Mouse (Mus musculus): ENCODE results near the gene L3mbtl3.

Gene L3mbtl3

DNA sequence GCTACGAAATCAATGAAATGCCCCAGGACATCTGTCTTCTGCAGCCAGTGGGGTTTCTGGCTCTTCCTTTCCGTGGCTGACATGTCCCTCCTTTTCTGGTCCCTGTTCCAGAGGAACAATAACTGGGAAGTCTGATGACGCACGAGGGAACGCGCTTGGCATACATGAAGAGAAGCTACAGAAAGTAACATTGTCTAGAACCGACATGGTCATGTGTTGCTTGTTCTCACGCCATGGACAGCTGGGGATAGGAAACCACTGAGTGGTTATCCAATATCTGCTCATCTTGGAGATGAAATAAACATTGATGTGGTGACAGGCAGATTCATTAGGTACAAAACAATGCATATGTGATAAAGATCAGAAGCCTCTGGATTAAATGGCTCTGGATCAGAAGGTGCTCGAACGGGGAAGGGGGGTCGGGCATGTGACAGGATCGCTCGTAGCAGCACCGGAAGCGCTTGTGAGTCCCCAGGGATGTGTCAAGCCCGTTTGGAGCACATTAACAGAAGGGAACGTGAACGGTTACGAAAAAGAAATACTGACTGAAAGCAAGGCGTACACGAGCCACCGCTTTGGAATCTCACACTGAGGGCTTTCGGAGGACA lies 37.8 kb downstream of the L3mbtl3 start:
- CTCF ChIA-PET, result no interaction called here

DNA sequence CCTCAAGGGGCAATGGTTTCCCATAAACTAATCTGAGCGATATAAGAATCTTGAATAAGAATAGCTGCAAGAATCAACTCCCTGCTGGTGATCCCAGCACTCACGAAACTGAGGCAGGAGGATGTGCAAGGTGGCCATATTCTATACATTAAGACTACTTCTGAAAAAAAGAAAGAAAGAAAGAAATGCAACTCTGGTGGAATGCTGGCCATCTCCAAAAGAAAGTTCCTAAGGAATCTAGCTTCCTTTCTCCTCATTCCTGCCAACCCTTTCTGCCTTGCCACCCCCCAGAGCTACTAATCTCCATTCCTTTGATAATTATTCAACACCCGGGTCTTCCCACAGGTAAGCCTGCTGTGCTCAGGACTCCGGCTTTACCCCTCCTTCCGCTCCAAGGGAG lies 41.8 kb downstream of the L3mbtl3 start:
- CTCF ChIA-PET, result no interaction called here

DNA sequence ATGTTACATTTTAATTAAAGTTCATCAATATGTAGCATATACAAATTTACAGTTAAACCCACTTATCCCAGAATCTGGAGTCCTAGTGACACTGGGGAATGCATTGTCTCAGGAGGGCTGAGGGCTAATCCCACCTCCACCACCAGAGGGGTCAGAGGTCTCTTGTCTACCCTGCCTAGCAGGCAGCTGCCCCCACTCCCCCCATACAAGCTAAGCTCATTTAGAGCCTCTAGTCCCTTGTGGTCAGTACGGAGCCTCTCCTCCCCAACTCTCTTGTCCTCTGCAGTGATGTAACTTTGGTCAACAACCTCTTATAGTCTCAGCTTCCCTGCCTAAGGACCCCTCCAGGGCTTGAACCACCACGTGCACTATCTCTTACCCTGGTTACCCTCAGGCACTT lies 43.0 kb downstream of the L3mbtl3 start:
- CTCF ChIA-PET, result no interaction called here

DNA sequence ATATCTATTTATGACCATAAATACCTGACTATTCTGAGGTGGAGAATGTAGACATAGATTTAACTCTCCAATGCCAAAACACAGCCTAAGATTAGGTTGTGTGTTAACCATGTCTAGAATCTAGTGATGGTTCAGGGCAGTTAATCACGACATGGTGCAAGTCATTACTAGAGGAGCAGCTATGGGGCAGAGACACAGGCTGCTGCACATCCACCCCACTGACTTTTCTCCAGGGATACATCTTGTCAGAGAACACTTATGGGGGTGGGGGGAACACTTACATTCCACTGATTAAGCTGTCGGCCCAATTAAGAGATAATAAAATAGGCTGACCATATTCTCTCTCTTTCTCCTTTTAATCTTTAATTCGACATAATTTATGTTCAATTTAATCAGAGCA lies 46.9 kb downstream of the L3mbtl3 start:
- CTCF ChIA-PET, result no interaction called here

DNA sequence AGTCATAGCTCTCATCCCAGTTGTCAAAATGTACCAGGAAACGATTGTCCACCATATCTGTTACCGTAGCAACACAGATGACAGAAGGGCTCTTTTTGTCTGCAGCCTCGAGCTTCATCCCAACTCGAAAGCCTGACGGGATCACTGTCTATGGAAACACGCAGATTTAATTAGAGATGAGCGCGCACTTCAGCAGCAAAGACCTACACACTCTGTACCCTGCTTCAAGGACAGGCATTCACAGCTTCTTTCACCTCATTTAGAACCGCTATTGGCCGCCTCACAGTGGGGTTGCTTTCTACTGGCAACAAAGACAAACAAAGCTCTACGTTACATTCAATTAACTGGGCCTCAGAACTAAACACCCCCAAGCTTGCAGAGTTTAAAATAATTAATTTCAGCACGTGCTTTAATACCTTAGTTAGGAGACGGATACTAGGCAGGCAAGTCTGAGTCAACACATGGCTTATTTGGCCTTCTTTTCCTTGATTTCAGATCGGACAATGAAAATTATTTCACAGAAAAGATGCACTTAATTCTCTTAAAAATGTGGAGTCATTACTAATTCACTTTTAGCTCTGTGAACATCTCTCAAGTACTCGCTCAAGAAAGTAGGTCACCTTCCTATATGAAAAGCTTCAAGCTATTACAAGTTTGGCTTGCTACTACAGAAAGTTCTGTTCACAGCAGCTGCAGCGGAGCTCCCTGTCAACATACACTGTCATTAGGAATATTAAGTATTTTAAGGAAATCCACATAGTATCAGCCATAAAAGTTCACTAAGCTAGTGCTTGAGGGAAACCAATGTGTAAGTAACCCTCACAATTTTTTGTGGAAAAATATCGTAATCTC lies 47.9 kb downstream of the L3mbtl3 start:
- CTCF ChIA-PET, result no interaction called here

DNA sequence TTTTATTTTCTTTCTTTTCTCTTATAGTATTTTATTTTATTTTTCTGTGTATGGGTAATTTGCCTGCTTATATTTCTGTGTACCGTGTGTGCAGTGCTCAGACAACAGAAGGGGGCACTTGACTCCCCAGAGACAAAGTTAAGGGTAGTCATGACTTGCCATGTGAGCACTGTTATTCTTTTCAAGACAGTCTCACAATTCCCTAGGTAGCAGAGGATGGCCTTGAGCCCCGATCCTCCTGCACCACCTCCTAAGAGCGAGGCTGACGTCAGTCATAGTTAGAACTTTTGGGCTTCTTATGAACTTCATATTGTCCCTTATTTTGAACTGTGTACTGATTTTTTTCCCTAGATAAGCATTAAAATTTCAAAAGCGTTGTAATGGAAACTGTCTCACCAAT lies 48.5 kb downstream of the L3mbtl3 start:
- CTCF ChIA-PET, result no interaction called here

DNA sequence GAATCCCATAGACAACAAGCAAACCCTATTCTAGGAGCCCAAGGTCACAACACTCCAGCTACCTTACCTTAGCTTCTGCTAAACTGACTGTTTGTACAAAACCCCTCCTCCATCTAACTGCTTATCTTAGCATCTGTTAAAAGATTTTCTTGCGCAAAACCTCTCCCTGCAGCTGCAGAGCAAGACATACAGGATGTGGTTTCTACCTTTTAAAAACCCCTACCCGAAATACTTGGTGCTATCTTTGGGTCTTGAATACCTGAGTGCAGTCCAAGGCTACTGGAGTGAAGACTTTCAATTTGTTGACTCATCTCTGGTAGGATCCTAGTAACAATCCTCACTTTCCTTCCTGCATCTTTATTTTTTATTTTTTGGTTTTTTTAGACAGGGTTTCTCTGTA lies 50.5 kb downstream of the L3mbtl3 start:
- CTCF ChIA-PET, result no interaction called here

DNA sequence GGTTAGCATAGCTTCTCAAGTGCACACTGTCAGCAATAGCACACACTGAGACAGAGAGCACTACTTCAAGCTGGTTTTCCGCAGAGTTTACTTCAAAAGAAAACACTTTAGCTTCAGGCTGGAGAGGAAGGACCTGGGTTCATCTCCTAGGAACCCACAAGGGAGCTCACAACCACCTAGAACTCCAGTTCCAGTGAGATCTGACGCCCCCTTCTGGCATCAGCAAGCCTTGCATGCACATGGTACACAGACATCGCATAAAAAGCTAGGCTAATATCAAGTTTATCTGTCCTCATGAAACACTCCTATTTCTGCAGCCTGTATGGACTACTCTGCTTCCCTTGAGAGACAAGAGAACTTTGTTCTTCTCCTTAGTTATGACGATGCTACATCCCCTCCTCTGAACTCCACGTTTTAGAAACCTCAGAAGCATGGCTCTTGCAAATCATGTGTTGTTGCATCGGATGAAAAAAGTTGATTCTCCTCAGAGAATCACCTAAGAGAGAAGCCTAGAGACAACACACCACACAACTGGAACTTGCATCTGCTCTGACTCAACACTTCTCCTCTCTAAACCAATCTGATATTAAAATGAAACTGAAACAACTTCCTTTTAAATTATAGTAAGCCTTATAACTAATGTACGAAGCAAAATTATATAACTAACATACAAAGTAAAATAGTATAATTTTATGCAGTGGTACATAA lies 53.3 kb downstream of the L3mbtl3 start:
- CTCF ChIA-PET, result interaction anchor here (0.5 kb wide), 1 partner anchor 640 kb away, joined by 4 read pairs; no protein-coding TSS in a partner anchor

DNA sequence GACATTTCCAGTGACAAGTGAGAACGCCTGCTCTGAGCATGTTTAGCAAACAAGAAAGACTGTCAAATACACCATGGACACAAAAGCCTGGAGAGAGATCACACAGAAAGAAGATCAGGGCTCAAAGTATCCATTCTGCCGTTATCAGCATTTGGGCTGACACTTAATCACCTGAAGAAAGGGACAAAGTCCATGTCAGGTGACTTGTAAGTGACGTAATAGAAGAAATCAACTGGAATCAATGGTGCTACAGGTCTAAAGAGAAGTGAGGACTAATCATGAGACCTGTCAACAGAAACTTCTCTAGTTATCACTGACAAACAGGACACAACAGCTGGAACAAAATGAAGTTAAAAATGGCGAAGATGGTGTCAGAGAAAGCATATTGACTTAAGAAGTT lies 55.1 kb downstream of the L3mbtl3 start:
- CTCF ChIA-PET, result no interaction called here

DNA sequence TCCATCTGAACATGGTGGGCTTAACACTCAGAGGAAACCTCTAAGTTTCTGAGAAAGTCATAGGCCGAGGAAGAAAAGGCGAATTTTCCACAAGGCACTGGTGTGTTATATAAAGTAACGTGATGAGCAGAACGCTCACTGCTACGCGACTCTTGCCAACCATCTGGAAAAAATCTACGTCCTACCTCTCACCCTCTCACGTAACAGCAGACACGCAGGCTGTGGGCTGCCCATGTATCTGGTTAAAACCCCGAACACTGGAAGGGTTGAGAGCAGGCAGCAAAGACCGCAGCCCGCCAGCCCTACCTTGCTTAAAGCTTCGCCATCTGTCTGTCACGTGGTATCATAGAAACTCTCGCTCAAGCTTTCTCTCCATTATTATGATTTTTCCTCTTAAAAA lies 61.4 kb downstream of the L3mbtl3 start:
- CTCF ChIA-PET, result no interaction called here

DNA sequence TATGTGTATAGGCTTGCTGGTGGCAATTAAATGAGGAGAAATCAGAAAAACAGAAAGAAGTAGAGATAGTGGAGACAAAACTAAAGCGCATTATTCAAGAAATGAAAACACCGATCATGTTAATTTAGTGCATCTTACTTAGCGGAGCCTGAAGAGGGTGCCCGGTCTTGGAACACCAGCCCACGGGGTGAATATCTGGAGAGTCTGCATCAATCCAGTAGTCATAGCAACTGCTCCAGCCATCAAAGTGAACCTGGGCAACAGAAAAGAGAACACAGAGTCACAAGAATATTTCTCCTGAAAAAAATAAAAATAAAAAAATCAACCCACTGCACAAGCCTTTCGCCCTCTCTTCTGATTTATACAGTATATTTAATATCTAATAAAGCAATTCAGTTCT lies 72.3 kb downstream of the L3mbtl3 start:
- CTCF ChIA-PET, result no interaction called here

DNA sequence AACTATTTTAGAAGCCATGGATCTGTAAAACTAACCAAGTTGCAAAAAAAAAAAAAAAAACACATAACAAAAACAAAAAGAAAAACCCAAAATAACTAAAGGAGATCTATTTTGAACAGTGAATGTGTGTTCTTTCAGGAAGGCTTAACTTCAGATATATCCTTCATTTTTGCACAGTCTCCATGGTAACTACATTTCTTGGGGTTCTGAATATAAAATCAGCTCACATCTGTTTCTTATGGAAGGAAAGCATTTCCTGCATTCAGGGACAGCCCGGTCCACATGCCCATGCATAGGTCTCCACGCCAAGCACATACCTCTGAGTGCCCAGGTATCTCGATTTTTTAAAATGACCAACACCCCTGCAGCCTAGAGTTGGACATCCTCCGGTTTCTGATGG lies 73.4 kb downstream of the L3mbtl3 start:
- CTCF ChIA-PET, result no interaction called here

DNA sequence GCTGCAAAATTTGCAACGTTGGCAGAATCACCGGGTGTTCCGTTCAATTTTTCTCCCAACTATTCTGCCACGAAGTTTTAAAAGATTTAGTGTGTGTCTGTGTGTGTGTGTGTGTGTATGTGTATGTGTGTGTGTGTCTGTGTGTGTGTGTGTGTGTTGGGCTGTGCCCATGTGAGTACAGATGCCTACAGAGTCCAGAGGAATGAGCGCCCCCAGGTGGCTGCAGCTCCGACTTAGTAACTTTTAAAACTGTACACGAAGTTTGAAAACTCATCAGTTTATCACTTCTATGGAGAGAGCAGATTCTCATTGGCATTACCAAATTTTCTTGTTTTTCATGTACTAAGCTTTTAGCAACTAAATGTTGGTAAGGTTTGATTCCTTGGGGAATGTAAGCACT lies 78.1 kb downstream of the L3mbtl3 start:
- CTCF ChIA-PET, result no interaction called here

DNA sequence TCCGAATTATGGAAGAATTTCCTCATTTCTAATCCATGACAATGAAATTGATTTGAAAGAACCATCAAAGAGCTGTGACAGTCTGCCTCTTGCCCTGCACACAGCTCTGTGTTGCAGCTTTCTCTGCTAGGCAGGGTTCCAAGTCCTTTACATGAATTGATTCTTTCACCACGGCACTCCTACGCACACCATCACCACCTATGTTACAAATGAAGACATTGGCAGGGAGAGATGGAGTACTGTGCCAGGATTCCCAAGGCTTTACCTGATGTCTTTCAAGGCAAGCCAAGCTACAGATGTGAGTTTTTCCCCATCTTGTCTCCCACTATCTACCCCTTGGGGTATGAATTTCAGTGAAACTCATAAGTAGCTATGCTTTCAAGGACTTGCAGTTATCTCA lies 78.6 kb downstream of the L3mbtl3 start:
- CTCF ChIA-PET, result no interaction called here

DNA sequence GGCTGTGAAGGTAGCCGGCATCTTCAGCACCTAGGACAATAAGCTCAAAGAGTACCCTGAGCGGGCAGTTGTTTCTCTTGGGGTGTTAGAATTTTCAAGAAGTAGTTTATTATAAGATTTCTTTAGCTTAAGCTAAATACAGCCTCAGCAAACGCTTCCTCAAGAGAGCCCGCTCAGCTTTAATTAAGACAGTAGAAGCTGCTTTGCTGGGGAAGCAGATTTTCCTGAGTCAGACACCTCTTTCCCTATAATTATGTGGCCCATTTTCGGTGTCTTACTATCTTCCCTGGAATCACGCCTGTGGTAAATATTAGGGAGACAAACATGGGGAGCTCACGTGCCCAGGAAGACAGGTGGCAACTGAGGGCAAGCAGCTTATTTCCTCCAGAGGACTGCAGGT lies 88.6 kb downstream of the L3mbtl3 start:
- CTCF ChIA-PET, result no interaction called here

DNA sequence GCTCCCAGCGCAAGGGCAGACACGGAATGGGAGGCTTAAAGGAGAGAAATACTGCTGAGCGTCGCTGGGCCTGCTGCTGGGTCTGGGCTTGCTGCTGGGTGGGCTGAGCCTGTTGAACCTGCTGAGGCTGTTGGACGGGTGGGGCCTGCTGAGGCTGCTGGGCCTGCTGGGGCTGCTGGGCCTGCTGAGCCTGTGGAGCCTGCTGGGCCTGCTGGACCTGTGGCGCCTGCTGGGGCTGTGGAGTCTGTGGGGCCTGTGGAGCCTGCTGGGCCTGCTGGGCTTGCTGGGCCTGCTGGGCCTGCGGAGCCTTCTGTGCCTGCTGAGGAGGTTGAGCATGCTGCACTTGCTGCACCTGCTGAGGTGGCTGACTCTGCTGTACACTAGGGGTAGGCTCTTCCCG lies 95.8 kb downstream of the L3mbtl3 start:
- CTCF ChIA-PET, result no interaction called here

DNA sequence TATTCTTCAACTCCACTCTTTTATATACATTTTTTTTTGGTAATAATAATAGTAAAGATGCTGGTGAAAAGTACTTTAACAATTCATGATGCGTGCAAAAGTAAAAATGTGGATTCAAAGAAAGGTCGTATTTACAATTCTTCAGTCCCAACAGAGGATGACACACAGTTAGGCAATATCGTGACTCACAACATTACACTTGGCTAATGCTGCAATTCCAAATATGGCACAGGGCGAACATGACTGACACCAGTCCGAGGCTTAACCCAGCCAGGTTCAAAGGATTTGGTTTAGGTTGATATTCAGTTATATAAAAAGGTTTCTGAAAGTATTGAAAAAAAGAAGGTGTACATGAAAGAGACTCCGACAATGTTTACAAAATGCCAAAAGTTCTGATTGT lies 100.4 kb downstream of the L3mbtl3 start:
- CTCF ChIA-PET, result no interaction called here

DNA sequence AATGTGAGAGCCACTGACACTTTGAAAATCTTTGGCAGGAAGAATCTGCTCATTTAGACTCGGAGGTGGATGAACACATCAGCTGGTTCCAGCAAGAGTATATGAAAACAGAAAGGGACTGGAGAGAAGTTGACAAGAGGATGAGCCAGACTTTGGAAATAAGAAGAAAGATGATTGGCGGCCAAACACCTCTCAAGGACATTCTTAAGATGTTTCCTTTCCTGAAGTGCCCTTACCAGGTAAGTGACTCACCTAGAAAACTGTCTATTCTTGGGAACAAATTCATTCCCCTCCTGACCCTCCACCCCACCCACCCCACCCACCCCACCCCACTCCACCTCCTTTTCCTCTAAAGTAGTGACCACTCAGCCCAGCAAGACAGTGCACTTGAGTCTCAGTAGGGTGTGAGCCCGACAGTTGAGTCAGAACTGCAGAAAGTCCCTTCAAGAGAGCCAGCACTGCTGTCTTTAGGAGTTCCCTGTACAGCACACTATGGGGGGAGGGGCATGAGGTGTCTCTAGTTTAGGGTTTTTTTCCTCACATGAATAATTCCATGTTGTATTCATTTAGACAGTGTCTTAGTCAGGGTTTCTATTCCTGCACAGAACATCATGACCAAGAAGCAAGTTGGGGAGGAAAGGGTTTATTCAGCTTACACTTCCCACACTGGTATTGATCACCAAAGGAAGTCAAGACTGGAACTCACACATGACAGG lies 111.9 kb downstream of the L3mbtl3 start:
- CTCF ChIA-PET, result no interaction called here

DNA sequence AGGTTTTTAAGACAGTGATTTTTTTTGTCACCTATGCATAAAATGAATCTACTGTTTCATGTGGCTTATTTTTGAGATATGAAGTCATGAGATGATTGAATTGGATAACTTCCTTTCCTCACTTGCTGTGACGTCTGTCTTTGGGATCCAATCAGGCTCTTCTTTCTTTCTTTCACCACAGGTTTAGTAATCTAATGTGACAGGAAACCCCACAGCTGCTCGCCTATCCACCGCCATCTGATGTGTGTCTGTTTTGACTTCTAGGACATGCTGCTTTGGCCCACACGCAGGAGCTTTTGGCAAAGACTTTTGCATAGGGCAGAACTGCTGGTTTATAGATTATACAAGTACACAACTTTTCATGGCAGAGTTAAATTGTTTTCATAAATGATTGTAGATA lies 115.9 kb downstream of the L3mbtl3 start:
- CTCF ChIA-PET, result no interaction called here

DNA sequence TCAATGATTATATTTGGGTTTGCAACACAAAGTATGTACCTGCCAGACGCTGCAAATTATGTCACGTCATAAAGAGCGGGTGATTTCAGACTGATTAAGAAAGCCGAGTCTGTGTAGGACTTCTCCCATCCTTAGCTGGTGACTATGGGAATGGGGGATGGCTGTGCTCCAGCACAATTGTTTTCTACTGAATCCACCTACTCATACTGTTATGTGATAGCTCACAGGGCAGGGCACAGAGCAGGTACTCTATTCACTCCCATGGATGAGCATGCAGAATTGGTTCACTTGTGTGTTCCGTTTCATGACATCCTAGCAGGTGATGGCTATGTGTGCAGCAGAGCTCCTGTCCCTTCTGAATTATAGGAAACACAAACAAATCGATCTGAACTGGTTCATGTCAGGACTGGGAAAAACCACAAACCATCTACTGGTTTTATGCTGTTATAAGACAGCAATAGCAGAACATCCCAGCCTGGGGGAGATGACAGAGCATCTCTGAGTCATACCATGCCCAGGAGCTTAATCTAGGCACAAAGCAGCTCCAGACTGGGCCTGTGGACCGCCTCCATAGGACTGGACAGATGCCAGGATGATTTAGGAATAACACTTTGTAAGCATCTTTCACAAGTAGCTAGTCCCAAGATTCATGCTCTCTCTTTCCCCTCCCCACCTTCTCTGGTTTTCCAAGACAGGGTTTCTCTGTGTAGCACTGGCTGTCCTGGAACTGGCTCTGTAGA lies 126.2 kb downstream of the L3mbtl3 start:
- CTCF ChIA-PET, result no interaction called here

DNA sequence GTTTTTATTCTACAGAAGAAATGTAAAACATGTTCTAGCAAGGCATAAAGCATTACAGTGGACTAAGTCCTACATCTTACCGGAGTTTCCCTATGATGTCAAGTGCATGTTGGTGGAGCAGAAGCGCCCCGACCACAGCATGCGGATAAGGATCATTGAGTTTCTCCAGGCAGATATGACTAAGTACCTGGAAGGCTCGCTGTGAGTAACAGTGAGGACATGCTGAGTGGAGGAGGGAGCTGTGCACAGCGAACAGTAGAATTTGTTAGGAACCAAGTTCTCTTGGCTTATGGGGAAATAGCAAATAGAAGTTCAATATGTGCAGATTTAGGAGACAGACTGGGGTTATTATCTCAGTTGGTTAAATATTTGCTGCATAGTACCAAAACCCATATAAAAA lies 131.3 kb downstream of the L3mbtl3 start:
- CTCF ChIA-PET, result no interaction called here

DNA sequence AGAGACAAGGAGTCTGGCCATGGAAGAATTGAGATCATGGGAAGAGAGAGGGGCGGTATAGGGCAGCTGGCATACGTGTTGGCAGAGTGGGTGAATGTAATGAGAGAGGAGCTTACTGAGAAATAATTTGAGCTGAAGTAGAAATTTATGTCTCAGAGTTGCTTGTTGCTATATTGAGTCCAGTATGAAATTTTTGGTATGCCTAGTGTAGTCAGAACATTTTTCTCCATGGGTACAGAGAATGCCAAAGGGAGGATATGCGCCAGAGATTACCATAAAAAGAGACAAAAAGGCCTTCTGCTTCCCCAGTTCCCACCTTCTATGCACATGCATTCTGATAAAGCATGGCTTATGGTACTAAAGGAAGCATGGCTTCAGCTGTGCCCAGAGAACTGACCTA lies 132.6 kb downstream of the L3mbtl3 start:
- CTCF ChIA-PET, result no interaction called here

Data from spleen, embryonic (tissue).